Mouse (Mus musculus): ENCODE measurements around the gene Itga8. TPM values are rescaled to one million over a fixed set of nuclear protein-coding genes. Genes with fewer than 3 reads are reported as not detected.

Gene Itga8
- polyA plus RNA-seq, 1 experiment from 2014 or later = 37.4 TPM

- Histone ChIP-seq H3K4me3 (replicated peaks; ENCODE audit: low read depth, low read length) (no peak overlapping the region), H3K9ac (ENCODE audit: low read depth, low read length) (no peak overlapping the region), H3K9me3 (replicated peaks; ENCODE audit: low read length) (no peaks in the 10 kb centered on the region), H3K27me3 (ENCODE audit: insufficient read depth, low read length) (no peaks in the 10 kb centered on the region), H3K4me2 (ENCODE audit: low read length) (no peak overlapping the region), H3K27ac (no peak overlapping the region), H3K4me1 (replicated peaks; ENCODE audit: insufficient read depth, low read length) (no peaks in the 10 kb centered on the region), H3K36me3 (ENCODE audit: insufficient read depth, low read length) (no peaks in the 10 kb centered on the region)
- 81% methylated on average over 3 of the region's 3 CpGs for WGBS
- ATAC-seq (replicated peaks; ENCODE audit: low FRiP score, low read depth) (no peak), DNase-seq (ENCODE audit: low spot score) (no peak)
- no peak for TF ChIP-seq CTCF (IDR thresholded peaks at IDR 0.05; ENCODE audit: low read depth)
Measured at GRCm38 (mm10) chr2:12198214-12198613, 103.5 kb downstream of the Itga8 start.

GRCm38 (mm10) chr2:12197711-12198110 is 104.0 kb downstream of the Itga8 start:
- ATAC-seq (replicated peaks; ENCODE audit: low FRiP score, low read depth) (no peak), DNase-seq (ENCODE audit: low spot score) (peak; percentile 22)
- Histone ChIP-seq H3K4me3 (replicated peaks; ENCODE audit: low read depth, low read length) (no peak overlapping the region), H3K4me1 (replicated peaks; ENCODE audit: insufficient read depth, low read length) (no peaks in the 10 kb centered on the region), H3K9me3 (replicated peaks; ENCODE audit: low read length) (no peaks in the 10 kb centered on the region), H3K27ac (no peak overlapping the region), H3K36me3 (ENCODE audit: insufficient read depth, low read length) (no peaks in the 10 kb centered on the region), H3K9ac (ENCODE audit: low read depth, low read length) (no peak overlapping the region), H3K4me2 (ENCODE audit: low read length) (no peak overlapping the region), H3K27me3 (ENCODE audit: insufficient read depth, low read length) (no peaks in the 10 kb centered on the region)
- WGBS = 75% methylated on average over 4 of the region's 4 CpGs
- TF ChIP-seq CTCF (IDR thresholded peaks at IDR 0.05; ENCODE audit: low read depth) = no peak

GRCm38 (mm10) chr2:12189026-12189425 is 112.7 kb downstream of the Itga8 start:
- Histone ChIP-seq H3K4me1 (replicated peaks; ENCODE audit: insufficient read depth, low read length) (no peaks in the 10 kb centered on the region), H3K36me3 (ENCODE audit: insufficient read depth, low read length) (0 out of 2 replicates have a peak, but pooled peaks cover 6% of the 10 kb centered on the region), H3K27me3 (ENCODE audit: insufficient read depth, low read length) (no peaks in the 10 kb centered on the region), H3K4me3 (replicated peaks; ENCODE audit: low read depth, low read length) (no peak overlapping the region), H3K9me3 (replicated peaks; ENCODE audit: low read length) (no peaks in the 10 kb centered on the region), H3K27ac (no peak overlapping the region), H3K9ac (ENCODE audit: low read depth, low read length) (no peak overlapping the region), H3K4me2 (ENCODE audit: low read length) (no peak overlapping the region)
- ATAC-seq (replicated peaks; ENCODE audit: low FRiP score, low read depth) (no peak), DNase-seq (ENCODE audit: low spot score) (no peak)
- WGBS = 63% methylated on average over 6 of the region's 6 CpGs
- no peak for TF ChIP-seq CTCF (IDR thresholded peaks at IDR 0.05; ENCODE audit: low read depth)

- Histone ChIP-seq H3K27me3 (ENCODE audit: insufficient read depth, low read length) (no peaks in the 10 kb centered on the region), H3K36me3 (ENCODE audit: insufficient read depth, low read length) (0 out of 2 replicates have a peak, but pooled peaks cover 6% of the 10 kb centered on the region), H3K27ac (no peak overlapping the region), H3K9ac (ENCODE audit: low read depth, low read length) (no peak overlapping the region), H3K4me3 (replicated peaks; ENCODE audit: low read depth, low read length) (no peak overlapping the region), H3K9me3 (replicated peaks; ENCODE audit: low read length) (no peaks in the 10 kb centered on the region), H3K4me2 (ENCODE audit: low read length) (no peak overlapping the region), H3K4me1 (replicated peaks; ENCODE audit: insufficient read depth, low read length) (no peaks in the 10 kb centered on the region)
- ATAC-seq (replicated peaks; ENCODE audit: low FRiP score, low read depth) (no peak), DNase-seq (ENCODE audit: low spot score) (peak; percentile 33)
- no peak for TF ChIP-seq CTCF (IDR thresholded peaks at IDR 0.05; ENCODE audit: low read depth)
- 45% methylated on average over 5 of the region's 5 CpGs for WGBS
Measured at GRCm38 (mm10) chr2:12187646-12188045, 114.1 kb downstream of the Itga8 start.

- TF ChIP-seq CTCF (IDR thresholded peaks at IDR 0.05; ENCODE audit: low read depth) = no peak
- no peaks in the 10 kb centered on the region for H3K27me3 ChIP-seq (ENCODE audit: insufficient read depth, low read length)
Measured at GRCm38 (mm10) chr2:12182402-12182948, 119.2 kb downstream of the Itga8 start.

GRCm38 (mm10) chr2:12180635-12181034 is 121.1 kb downstream of the Itga8 start:
- ATAC-seq (replicated peaks; ENCODE audit: low FRiP score, low read depth) (no peak), DNase-seq (ENCODE audit: low spot score) (no peak)
- Histone ChIP-seq H3K4me1 (replicated peaks; ENCODE audit: insufficient read depth, low read length) (no peaks in the 10 kb centered on the region), H3K9ac (ENCODE audit: low read depth, low read length) (no peak overlapping the region), H3K4me3 (replicated peaks; ENCODE audit: low read depth, low read length) (no peak overlapping the region), H3K9me3 (replicated peaks; ENCODE audit: low read length) (no peaks in the 10 kb centered on the region), H3K27ac (no peak overlapping the region), H3K36me3 (ENCODE audit: insufficient read depth, low read length) (no peaks in the 10 kb centered on the region), H3K4me2 (ENCODE audit: low read length) (no peak overlapping the region), H3K27me3 (ENCODE audit: insufficient read depth, low read length) (no peaks in the 10 kb centered on the region)
- no peak for TF ChIP-seq CTCF (IDR thresholded peaks at IDR 0.05; ENCODE audit: low read depth)
- 78% methylated on average over 2 of the region's 2 CpGs for WGBS

More at GRCm38 (mm10) chr2:12182402-12182948, 119.2 kb downstream of the Itga8 start:
- no peak overlapping the region for H3K9ac ChIP-seq (ENCODE audit: low read depth, low read length)
- DNase-seq (ENCODE audit: low spot score) (no peak), ATAC-seq (replicated peaks; ENCODE audit: low FRiP score, low read depth) (no peak)
- WGBS = 55% methylated on average over 8 of the region's 8 CpGs
- H3K27ac ChIP-seq = no peak overlapping the region
- H3K4me1 ChIP-seq (replicated peaks; ENCODE audit: insufficient read depth, low read length) = no peaks in the 10 kb centered on the region
- H3K4me2 ChIP-seq (ENCODE audit: low read length) = no peak overlapping the region
- H3K36me3 ChIP-seq (ENCODE audit: insufficient read depth, low read length) = no peaks in the 10 kb centered on the region
- no peak overlapping the region for H3K4me3 ChIP-seq (replicated peaks; ENCODE audit: low read depth, low read length)
- H3K9me3 ChIP-seq (replicated peaks; ENCODE audit: low read length) = no peaks in the 10 kb centered on the region

Measured in kidney, postnatal 0 days (tissue).